Mouse (Mus musculus): ENCODE data around the gene Zdhhc23.

DNA sequence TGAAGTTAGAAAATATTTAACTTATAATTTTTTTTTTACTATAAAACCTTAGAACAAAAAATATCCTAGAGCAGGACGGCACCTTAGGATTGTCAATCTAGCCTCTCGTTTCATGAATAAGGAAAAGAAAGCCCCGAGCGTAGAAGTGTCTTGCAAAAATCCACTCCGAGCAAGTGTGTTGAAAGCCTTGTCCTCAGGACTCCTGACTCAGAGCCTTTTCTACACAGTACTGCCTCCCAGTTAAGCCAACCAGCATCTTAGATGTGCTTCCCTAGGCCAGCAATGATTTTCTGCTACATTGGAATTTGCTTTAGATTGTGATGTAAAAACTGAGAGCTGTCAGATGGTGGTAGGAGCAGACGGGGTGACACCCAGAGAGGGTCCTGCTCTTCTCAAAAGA lies 46.5 kb downstream of the Zdhhc23 start:
- no peak for TF ChIP-seq USF2 (IDR thresholded peaks at IDR 0.05; ENCODE audit: borderline replicate concordance in 1 of 2, insufficient read depth in 1 of 2, low read depth in 1 of 2, low read length in 2 of 2)
- no peak for TF ChIP-seq CTCF (IDR thresholded peaks at IDR 0.05 in 2 of 3, conservative IDR thresholded peaks at IDR 0.05 in 1 of 3; ENCODE audit: control insufficient read depth in 1 of 3, insufficient read depth in 1 of 3, low read depth in 2 of 3, low read length in 3 of 3, poor library complexity in 1 of 3, severe bottlenecking in 1 of 3)
- no peak for TF ChIP-seq POLR2A (IDR thresholded peaks at IDR 0.05; ENCODE audit: control insufficient read depth in 1 of 2, insufficient read depth in 1 of 2, low read depth in 1 of 2, low read length in 2 of 2, poor library complexity in 1 of 2)
- no peak for TF ChIP-seq E2F4 (IDR thresholded peaks at IDR 0.05; ENCODE audit: borderline replicate concordance, low read depth, low read length)
